Mouse (Mus musculus) left cerebral cortex, postnatal 36 days (tissue): ENCODE measurements around the gene Prkci. TPM values are rescaled to one million over a fixed set of nuclear protein-coding genes. Genes with fewer than 3 reads are reported as not detected.

Source experiments
- DNase-seq, 2 experiments: peaks; one replicate each; pipeline ENCODE4 v3.0.0; 2021 to 2022; ENCODE audit warnings: low spot score in 2 of 2, mixed read lengths in 1 of 2
- intact Hi-C: fragments of 180-260 bp; cut with DNase I; formaldehyde crosslinking; loops from one replicate; pipeline ENCODE4 v1.15.1; 2025
- total RNA-seq, 2 experiments: library from RNA; stranded (reverse); gene quantifications; 2 replicates each; pipeline ENCODE4 v1.2.3; 2021

The Prkci gene
- total RNA-seq = 10 to 100 TPM; 62.5 to 65.5 TPM

DNA sequence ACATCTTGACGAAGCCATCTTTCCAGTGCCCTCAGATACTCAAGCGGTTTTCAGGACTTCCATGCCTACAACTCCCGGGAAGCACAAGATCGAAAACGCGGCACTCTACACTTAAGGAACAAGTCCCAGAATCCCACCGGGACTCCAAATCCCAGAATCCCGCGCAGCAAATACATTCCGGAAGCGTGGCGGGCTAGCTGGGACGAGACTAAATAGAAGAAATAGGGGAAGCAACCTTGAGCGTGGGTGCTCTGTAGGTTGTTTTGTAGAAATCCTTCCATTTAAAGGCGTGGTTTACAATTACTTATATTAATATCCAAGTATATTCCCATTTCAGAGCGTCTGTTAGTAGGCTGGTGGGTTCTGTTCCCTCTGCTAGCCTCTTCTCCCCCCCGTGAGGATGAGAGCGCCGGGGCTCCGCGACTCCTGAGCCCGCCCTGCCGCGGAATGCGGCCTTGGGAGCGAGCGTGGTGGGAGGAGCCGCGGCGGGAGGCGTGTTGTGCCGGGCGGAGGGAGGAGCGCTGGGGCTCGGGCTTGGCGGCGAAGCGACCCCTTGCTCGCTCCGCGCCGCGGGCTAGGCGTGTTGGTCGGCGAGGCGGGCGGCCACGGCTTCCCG is at the start of gene Prkci:
Prkci (plus strand) TSS at position 465 of the 616 bp plus-strand sequence.
- peak; percentile 90 to 92 for DNase-seq
- intact Hi-C loops = no loop called here

DNA sequence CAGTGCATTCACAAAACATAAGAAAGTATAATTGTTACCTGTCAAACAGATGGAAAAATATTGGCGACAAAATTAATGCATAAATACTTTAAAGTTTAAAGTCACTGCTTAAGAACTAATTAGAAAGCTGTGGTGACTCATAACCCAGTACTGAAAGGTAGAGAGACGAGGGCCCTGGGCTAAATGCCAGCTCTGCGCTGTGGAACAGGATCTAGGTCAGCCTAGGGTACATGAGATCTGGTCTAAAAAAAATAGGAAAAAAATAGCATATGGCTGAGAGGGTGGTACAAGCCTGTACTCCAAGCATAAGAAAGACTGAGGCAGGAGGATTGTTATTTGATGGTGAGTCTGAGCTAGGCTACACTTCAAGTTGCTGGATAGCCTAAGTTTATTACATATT is 43.9 kb upstream of the Prkci start:
- peak in 1 of 2 experiments; percentile 26 for DNase-seq
- intact Hi-C loops = no loop called here

DNA sequence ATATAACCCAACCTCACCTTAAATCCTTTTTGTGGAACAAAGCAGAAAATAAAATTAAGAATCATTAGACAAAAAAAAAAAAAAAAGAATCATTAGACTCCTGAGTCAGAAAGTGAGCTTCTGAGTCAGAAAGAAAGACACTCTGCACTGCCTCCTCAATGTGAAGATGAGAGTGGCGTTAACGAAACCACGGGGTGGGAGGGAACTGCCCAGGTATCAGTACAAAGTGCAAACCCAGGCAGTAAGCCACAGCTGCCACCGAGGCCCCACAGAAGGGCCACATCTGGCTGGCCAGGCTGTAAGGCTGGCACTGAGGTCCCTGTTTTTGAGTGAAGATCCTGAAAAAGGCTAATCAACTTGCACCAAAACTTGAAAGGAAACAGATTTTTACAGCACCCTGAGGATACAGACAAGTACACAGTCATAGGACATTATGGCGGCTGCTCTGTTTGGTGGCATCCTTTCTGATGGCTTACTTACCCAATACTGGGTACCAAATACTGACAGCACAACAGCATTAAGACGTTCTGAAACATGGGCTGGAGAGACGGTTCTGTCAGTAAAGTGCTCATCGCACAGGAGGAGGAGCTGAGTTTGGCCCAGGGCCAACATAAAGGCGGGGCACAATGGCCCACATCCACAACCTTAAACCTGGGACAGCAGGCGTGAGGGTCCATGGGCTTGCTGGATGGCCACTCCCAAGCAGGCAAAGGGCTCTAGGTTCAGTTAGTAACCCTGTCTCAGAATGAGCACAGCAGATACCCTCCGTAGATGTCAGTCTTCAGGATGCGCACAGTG is 43.1 kb upstream of the Prkci start:
- intact Hi-C loops = no loop called here
- DNase-seq = no peak

DNA sequence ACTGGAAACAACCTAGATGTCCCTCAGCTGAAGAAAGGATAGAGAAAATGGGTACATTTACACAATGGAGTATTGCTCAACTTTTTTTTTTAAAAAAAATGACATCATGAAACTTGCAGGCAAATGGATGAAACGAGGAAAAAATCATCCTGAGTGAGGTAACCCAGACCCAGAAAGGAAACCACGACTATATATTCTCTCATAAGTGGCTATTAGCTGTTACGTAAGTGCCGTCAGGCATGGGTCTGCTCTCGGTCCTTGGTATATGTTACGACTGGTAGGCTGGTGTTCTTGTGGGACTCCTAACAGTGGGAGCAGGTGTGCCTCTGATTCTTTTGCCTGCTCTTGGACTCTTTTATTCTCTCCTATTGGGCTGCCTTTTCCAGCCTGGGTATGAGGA is 39.2 kb upstream of the Prkci start:
- intact Hi-C loops = no loop called here
- no peak for DNase-seq

DNA sequence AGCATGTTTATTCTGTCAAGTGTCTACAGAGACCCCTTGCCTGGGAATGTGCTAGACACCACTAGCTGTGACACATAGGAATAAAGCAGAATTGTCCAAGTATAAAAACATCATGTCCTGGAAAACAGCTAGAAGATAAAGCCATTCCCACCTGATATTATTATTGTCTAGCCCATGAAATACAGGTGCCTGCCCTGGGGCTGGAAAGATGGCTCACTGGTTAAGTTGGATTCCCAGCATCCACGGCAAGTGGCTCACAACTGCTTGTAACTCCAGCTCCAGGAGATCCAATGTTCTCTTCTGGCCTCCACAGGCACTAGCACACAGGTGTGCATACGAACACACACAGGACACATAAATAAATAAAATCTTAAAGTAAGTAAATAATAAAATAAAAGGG is 36.8 kb upstream of the Prkci start:
- intact Hi-C loops = no loop called here
- DNase-seq = no peak

DNA sequence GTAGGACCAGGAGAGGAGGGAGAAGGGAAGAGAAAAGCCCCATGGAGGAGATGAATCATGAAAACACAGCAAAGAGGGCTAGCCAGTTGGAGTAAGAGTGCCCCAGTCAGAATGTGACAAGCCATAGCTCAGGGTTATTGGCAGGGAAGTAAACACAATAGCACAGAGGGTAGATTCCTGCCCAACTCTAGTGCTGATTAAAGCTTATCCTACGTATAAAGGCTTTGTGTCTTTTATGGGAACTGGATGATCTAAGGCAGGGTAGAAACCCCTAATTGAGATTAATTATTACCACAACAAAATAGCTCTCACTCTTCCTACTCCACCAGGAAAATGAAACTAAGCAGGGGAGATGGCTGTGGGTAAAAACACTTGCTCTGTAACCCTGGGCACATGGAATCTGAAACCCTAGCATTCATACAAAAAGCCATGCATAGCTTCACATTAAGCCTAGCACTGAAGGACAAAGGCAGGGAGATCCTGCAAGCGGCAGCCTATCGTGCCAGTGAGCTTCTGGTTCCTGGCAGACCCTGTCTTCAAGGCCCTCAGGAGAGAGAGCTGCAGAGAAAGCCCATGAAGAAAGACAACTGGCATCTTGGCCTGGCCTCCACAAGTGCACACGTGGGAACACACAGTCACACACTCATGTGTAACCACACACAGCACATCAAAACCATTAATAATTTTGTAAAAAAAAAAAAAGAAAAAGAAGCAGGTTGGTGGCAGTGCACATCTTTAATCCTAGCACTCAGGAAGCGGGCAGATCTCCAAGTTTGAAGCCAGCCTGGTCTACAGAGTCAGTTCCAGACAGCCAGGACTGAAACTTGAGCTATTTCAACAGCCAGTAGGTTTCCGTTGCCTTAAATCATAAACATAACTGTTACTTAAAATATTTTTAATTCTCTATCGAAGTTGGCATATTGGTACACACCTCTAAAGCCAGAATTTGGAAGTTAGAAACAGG is 35.4 kb upstream of the Prkci start:
- DNase-seq = no peak
- intact Hi-C loops = loop anchor here (10.0 kb wide), 2 partner anchors 165 to 355 kb away; partner anchors contain the start of genes Mynn and Sec62

DNA sequence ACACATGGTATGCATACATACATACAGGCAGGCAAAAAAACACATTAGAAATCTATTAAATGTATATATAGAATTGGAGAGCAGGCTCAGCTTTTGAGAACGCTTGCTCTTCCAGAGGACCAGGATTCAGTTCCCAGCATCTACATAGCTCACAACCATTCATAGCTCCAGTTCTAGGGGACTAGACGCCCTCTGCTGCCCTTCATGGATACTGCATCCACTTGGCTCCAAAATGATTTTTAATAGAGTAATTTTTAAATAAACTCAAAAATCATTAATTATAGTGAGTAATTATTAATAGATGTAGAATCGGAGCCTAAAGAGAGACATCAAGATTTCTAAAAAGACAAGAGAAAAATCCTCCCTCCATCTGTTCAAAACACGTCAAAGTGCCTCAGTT is 32.4 kb upstream of the Prkci start:
- intact Hi-C loops = loop anchor here (10.0 kb wide), 2 partner anchors 168 to 358 kb away; partner anchors contain the start of genes Mynn and Sec62
- no peak for DNase-seq

DNA sequence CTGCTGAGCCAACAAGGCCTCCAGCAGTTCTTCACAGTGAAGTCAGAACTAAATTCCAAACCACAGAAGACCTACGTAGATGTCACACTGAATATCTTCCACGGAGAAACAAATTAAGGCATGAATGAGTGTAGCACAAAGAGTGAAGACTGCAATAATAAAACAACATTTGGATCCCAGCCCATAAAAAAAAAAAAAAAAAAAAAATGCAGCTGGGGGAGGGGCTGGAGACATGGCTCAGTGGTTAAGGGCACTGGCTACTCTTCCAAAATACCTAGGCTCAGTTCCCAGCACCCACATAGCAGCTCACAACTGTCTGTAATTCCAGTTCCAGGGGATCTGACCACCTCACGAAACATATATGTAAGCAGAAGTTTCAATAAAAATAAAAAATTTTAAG is 31.3 kb upstream of the Prkci start:
- DNase-seq = no peak
- intact Hi-C loops = loop anchor here (10.0 kb wide), 2 partner anchors 169 to 359 kb away; partner anchors contain the start of genes Mynn and Sec62

DNA sequence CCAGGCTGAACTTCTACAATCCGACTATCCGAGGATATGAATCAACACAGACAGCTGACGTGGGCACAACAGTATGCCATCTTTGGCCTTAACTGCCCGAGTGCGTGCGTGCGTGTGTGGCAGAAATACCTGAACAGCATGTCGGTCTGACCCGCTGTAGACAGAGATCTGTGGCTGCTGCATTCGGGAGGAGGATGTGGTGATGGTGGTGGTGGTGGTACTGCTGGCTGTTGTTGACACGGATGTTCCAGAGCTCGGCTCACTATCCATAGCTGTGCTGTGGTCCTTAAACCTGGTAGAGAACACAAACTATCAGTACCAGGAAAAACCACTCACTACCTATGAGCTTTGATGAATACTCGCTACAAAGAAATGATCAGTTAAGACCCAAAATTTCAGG is 29.9 kb upstream of the Prkci start:
- no peak for DNase-seq
- intact Hi-C loops = loop anchor here (5.0 to 10.0 kb wide), 3 partner anchors 171 to 361 kb away; partner anchors contain the start of genes Mynn and Sec62

DNA sequence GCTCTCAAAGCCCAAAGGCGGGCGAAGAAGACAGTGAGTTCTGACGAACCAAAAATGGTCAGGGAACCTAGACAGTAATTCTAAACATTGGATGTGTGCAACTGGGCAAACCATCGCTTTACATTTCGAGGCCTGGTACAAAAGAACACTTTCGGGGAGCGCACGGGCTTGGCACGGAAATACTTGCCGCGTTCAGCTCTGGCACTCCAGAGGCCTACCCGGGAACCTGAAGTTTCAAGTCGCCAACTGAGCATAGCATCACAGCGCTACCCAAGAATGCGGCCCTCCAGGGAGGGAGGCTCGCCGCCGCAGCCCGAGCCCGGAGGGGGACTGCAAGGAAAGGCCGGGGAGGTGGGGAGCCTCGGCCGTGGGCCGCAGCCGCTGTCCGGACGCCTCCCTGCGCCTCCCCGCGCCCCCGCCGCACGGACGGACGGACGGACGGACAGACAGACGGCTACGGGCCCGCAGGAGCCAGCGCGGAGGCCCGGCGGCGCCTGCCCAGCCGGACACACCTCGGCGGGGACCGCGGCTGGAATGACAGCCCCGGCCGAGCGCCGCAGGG is 26.9 kb upstream of the Prkci start:
- peak; percentile 56 to 59 for DNase-seq
- intact Hi-C loops = loop anchor here (2.0 to 10.0 kb wide), 4 partner anchors 28 to 364 kb away; partner anchors contain the start of genes Mynn and Sec62

DNA sequence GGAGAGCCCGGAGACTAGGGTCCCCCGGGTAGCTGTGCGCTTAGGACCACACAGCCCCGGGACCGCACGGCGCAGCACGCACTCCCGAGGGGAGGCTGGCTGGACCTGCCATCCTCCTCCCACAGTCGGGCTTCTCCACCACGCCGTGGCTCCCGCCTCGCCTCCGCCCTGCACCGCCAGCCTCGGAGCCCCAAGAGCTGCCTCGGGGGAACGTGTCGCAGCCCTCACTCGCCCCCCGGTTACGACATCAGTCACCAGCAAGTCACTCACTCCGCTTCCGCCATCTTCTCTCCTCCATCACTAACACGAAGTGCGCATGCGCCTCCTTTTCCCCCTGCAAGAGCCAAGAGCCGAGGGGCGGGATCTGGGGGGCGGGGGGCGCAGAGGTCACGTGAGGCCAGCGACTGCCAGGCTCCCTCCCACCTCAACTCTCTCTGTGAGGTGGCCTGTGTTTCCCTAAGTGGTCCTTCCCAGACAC is 26.4 kb upstream of the Prkci start, which contains the start of gene Phc3:
Phc3 (minus strand) TSS at position 312 of the 478 bp plus-strand sequence.
- intact Hi-C loops = loop anchor here (2.0 to 10.0 kb wide), 4 partner anchors 28 to 364 kb away; partner anchors contain the start of genes Mynn and Sec62
- peak; percentile 92 to 93 for DNase-seq

DNA sequence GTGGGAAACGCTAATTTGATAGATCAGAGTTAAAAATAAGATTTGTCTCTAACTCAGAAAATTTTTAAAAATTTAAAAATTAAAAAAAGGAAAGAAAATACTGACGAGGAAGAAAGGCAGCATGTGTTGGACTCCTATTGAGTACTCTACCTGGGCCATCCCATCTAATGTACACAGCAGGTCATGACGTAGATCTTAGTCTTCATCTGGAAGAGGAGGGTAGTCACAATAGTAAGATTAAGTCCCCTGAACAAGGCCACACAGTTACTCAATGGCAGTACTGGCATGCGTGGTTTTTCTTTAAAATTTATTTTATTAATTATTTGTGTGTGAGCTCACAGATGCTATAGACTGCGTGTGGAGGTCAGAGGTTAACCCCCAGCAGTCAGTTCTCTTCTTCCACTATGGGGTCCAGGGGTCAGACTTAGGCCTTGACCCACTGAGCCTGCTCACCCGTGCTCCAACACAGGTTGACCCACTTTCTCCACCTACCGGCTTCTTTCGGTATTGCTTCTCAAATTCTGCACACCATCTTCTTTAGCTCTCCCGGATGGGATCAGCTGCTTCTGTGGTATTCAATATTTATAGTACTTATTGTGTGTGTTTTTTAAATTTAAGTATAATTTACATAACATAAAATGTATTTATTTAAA is 20.3 kb upstream of the Prkci start:
- intact Hi-C loops = no loop called here
- peak in 1 of 2 experiments; percentile 27 for DNase-seq

DNA sequence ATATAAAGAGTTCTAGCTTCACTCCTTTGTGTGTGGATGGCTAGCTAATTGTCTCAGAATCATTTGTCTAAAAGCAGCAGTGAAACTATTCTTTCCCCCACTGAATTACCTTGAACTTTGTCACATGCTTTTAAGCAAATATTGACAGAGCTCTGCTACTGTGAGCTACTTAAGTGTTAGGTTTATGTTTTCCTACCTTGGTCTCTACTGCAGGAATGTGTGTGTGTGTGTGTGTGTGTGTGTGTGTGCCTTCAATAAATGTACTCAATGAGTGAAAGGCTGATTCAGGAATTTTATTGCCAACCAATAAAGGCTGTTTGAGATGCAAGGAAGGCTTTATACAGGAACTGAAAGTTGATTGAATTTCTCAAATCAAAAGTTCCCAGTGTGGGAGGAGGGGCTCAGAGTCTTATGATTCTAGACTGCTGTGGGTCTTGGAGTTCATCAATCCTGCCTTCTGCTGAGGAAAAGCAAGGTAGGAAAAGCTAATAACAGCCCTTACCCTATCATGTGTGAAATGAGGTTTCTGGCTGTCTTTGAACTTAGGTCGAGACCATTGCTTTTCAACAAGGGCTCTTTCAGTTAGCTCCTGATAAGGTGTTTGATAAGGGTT is 18.4 kb upstream of the Prkci start:
- intact Hi-C loops = no loop called here
- no peak for DNase-seq

DNA sequence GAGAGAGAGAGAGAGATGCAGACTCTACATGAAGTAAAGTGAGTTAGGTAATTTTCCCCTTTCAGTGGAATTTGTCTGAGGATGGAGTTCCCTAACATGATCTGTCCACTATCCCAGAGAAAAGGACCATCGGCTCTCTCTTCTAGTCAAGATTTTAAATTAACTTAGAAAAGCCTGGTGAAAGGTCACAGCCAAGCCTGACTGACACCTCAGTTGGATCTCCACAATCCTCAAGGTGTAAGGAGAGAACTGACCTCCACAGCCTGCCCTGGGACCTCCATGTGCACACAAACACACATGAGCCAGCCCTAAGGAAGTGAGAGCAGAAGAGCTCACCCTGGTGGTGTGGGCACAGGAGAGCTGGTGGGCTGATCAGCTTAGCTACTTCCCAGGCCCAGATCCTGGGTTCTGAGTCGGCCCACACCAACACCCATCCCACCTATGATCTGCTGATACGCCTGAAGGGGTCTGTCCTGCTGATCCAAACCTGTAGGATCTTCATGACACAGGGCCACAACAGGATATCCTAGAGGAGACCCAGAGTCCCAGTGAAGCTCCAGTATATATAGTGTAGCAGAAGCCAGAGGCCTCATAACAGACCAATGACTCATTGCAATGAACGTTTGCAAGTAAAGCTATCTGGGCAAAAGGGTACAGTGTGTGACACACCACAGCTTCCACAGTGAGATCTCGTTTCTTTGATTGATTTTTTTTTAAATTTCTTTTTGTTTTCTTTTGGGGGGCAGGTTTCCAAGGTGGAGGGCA is 13.7 kb upstream of the Prkci start:
- DNase-seq = no peak
- intact Hi-C loops = no loop called here

DNA sequence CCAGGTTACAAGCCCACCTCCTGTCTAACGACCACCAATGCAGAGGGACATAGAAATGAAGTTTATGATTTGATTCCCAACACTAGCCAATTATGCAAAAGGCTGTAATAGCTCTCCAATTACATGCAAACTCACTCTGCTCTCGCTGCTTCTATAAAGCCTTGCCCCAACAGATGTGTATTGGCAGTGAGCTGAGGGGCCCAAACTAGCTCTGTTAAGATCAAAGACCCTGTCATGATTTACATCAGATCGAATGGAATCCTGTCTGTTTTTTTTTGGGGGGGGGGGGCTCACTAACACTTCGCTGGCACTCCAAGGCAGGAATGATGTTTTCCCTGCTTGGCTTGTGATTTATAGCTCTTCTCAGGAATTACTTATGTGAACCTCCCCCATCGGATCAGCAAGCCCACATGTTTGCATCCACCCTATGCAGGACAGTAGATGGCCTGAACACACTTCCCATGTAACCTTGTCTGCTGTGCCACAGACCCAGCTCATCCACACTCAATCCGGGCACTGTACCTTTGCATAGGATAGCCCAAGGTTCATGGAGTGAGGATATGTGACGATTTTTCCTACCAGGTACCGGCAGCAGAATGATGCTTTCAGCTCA is 12.5 kb upstream of the Prkci start:
- intact Hi-C loops = no loop called here
- DNase-seq = no peak

DNA sequence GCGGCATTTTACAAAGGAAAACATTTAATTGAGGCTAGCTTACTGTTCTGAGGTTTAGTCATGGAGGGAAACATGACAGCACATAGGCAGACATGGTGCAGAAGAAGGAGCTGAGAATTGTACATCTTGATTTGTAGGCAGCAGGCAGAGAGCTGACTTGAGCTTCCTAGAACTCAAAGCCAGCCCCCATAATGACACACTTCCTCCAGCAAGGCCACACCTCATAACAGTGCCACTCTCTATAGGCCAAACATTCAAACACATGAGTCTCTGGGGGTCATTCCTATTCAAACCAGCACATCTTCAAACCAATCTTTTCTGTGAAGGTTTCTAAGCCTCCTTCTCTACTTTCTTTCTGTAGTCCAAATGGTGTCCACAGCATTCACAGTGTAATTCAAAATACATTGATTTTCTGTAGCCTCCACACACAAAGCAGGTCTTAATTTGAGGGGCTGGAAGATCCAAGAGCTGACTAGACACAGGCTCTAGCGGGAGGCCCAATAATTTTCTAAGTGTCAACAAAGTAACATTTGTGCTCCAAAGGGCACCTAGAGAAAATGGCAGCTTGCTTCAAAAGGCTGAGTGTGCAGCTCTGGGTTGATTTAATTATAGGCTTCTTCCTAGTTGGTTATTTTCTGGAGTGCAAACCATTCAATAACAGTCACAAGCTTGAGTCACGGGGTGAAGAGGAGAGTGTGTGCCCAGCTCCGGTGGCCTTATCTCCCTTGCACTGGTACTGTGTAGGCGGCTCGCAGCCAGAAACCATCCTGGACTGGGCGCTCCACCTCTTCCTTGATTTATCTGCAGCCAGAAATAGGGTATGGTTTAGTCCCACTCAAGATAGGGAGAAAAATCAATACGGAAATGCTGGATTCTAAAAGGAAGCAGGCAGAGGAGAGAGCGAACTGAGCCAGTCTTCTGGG is 7.9 kb upstream of the Prkci start:
- intact Hi-C loops = no loop called here
- DNase-seq = no peak
